Mouse (Mus musculus) granulocyte monocyte progenitor cell, adult 5-6 weeks (primary cell): Measurements from ENCODE around the gene Mdc1. TPM values are rescaled to one million over a fixed set of nuclear protein-coding genes. Genes with fewer than 3 reads are reported as not detected.

Source experiments
- ATAC-seq: replicated peaks from 2 replicates; pipeline ENCODE4 v1.8.0; 2016; ENCODE audit warnings: mild to moderate bottlenecking, moderate TSS enrichment, inconsistent platforms; ENCODE audit not compliant: poor library complexity, severe bottlenecking
- total RNA-seq, 2 experiments: library from RNA; stranded (forward) in 1 of 2; stranded (reverse) in 1 of 2; fragments of 200-712, 200-1000 nt in 1 of 2; fragments of >200 nt in 1 of 2; fragmentation: Nextera tagmentation in 1 of 2; gene quantifications; 2 replicates each; pipeline ENCODE4 v1.2.3; 2014 to 2017

The Mdc1 gene
- total RNA-seq, 2 experiments from 2014 or later, result 28.6 to 159 TPM

- ATAC-seq, result peak; percentile 54
Observed at GRCm38 (mm10) chr17:35821439-35822430, 19.6 kb upstream of the Mdc1 start, which contains the start of gene Ier3. Gene Ier3 (plus strand): TSS chr17:35821684.

- no peak for ATAC-seq
Observed at GRCm38 (mm10) chr17:35822564-35822963, 18.8 kb upstream of the Mdc1 start.

GRCm38 (mm10) chr17:35822964-35823937 is 18.1 kb upstream of the Mdc1 start, which contains the start of gene Flot1:
Gene Flot1 (plus strand): TSS chr17:35823230.
- ATAC-seq, result peak; percentile 65

GRCm38 (mm10) chr17:35824402-35824801 is 16.9 kb upstream of the Mdc1 start:
- no peak for ATAC-seq

- no peak for ATAC-seq
Observed at GRCm38 (mm10) chr17:35825109-35825850, 16.0 kb upstream of the Mdc1 start.

- ATAC-seq, result peak; percentile 94
Observed at GRCm38 (mm10) chr17:35829737-35830136, 11.6 kb upstream of the Mdc1 start.

GRCm38 (mm10) chr17:35832400-35833238 is 8.7 kb upstream of the Mdc1 start:
- ATAC-seq, result no peak

GRCm38 (mm10) chr17:35833239-35833751 is 8.0 kb upstream of the Mdc1 start:
- no peak for ATAC-seq

GRCm38 (mm10) chr17:35833894-35834293 is 7.4 kb upstream of the Mdc1 start:
- no peak for ATAC-seq

- no peak for ATAC-seq
Observed at GRCm38 (mm10) chr17:35834696-35835422, 6.5 kb upstream of the Mdc1 start.

GRCm38 (mm10) chr17:35835424-35836140 is 5.7 kb upstream of the Mdc1 start:
- ATAC-seq, result no peak

- peak; percentile 34 for ATAC-seq
Observed at GRCm38 (mm10) chr17:35836178-35836965, 4.9 kb upstream of the Mdc1 start.

- peak; percentile 26 for ATAC-seq
Observed at GRCm38 (mm10) chr17:35836991-35837422, 4.3 kb upstream of the Mdc1 start.

GRCm38 (mm10) chr17:35837487-35837886 is 3.8 kb upstream of the Mdc1 start:
- ATAC-seq, result peak; percentile 5; the same call in 1 of the 2 replicates

- peak; percentile 45 for ATAC-seq
Observed at GRCm38 (mm10) chr17:35838122-35838544, 3.2 kb upstream of the Mdc1 start, which contains the start of gene Tubb5. Gene Tubb5 (minus strand): TSS chr17:35838306.

GRCm38 (mm10) chr17:35838570-35838969 is 2.7 kb upstream of the Mdc1 start:
- no peak for ATAC-seq
